Mouse (Mus musculus) ovary, postnatal 14 days (tissue): Measurements from ENCODE around the gene Wdr17.
A peak's percentile ranks its signal among the peaks of the same experiment; 100 is the strongest.
"Not testable (repeated sequence)": the region's sequence is repeated elsewhere in the genome, so short reads cannot be mapped to it uniquely, and the experiment has no call there.

Experiments used
- DNase-seq: peaks from one replicate; pipeline ENCODE4 v3.0.0; 2022; ENCODE audit warnings: low spot score

The Wdr17 gene

GRCm38 (mm10) chr8:54791858-54792698, 94.9 kb downstream of the Wdr17 start:
- no peak for DNase-seq

DNA sequence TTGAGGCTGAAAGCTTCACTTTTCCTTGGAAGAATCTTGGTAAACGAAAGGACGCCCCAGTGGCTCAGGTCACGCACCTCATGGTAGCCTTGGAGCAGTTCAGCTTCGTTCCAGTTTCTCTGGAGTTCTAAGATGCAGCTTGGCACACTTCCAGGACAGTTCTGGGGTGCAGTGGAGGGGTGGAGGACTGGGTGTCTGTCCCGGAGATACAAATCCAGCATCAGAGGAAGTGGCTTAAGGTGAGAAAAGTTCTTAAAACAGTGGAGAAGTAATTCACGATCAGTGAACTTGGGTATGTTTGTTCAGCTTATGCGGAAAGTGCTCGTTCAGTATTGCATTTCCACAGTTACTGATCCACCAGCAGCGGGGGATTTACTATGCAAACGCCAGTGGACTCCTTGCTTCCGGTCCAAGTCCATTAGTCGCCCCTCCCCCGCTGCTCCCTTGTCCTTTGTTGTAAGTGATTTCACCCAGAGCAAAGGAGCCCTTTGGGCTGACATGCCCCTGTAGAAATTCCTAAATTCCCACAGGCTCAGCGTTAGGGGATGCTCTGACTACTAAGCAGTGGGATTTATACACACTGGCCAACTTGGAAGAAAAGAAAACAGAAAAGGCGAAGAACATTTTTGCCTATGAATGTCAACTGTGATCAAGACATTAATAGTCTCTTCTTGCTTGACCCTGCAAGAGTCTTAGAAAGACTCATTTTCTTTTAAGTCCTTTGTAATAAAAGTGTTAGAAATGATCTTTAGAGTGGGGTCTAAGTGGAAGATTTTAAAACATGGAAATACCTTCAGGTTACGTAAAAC, 106.6 kb downstream of the Wdr17 start:
- peak; percentile 10 for DNase-seq

- no peak for DNase-seq
These were observed 107.5 kb downstream of the Wdr17 start for GRCm38 (mm10) chr8:54779317-54780133.

DNA sequence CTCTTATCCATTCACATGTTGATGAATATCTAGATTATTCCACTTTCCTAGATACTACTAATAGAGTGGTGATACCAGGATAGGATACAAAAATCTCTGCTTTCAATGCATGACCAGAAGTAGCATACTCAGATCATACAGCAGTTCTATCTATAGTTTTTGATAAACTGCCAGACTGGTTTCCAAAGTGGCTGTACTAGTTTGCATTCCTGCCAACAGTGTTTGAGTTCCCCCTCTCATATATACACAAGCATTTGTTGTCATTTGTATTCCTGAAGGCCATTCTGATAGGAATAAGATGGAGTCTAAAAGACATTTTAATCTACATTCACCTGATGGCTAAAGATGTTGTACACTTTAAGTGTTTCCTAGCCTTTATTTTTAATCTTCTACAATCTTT, 110.0 kb downstream of the Wdr17 start:
- no peak for DNase-seq

GRCm38 (mm10) chr8:54776241-54776640, 110.7 kb downstream of the Wdr17 start:
- DNase-seq = no peak

- DNase-seq = no peak
These were observed 129.3 kb downstream of the Wdr17 start for GRCm38 (mm10) chr8:54757646-54758045.

GRCm38 (mm10) chr8:54736660-54737312, 150.2 kb downstream of the Wdr17 start:
- no peak for DNase-seq

GRCm38 (mm10) chr8:54724668-54725035, 162.3 kb downstream of the Wdr17 start:
- DNase-seq = no peak

- DNase-seq = peak; percentile 60
These were observed 162.9 kb downstream of the Wdr17 start for GRCm38 (mm10) chr8:54723976-54724667.

DNA sequence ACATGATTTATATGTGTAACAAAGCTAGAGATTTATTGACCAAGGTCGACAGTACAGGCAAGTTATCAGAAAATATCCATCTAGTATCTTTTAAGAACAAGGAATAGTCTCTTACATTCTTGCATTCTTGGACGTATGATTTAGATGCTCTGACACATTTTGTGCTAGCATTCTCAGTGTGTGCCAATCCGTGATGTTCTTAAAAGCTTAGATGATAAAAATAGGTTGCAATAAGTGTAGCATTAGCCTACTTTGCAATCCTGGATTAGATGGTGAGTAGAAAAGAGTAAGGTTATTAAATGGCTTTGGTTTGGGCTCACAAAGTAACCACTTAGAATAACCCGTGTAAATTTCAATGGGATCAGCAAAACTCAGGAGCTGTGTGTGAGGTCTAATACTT, 168.5 kb downstream of the Wdr17 start:
- no peak for DNase-seq

DNA sequence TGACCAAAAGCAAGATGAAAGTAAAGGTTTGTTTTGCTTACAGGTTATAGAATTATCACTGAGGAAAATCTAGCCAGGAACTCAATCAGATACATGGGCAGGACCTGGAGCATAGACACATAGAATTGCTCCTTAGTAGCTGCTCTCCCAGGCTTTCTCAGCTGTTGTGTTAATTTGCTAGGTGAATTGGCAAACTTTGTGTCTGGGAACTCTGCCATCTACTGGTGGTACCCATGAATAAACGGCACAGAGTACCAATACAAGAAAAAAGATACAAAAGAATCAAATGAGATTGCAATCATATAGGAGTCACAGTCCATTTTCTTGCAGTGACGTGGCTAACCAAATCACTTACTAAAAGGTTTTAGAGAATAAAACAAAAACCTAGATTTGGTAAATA, 181.2 kb downstream of the Wdr17 start:
- DNase-seq = no peak

DNA sequence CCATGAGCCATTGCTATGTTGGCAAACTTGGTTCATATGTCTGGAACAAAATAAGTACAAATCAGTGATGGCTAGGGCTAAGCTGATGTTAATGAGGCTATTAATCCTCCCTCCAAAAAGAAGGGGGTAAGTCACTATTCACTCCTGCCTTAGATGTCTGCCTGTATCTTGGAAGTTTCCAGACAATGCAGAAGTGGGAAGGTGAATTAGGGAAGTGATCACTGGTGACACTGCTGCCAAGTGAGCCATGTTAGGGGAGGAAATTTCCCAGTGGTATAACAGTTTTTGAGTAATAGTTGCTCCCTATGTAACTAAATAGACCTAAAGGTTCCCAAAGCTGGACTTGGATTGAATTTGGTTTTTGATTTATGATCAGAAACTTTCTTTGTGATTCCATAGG, 215.2 kb downstream of the Wdr17 start:
- no peak for DNase-seq

GRCm38 (mm10) chr8:54667756-54668155, 219.2 kb downstream of the Wdr17 start:
- no peak for DNase-seq

DNA sequence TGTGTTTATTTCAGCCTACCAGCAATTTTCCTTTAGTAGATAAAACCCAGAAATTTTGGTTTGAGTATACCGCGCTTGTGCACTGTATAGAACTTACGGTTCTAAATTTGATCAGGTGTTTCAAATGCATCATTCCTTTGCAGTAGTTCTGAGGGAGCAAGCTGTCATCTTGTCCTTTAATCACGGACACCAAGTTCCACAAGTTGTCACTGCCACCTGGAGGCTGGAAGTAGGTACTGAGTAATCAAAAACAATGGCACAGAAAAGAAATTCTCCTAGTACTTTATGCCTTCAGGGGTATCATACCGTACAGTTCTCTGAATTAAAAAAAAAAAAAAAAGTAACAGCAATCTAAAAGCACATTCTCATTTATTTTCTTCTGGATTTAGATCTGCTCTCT, 226.3 kb downstream of the Wdr17 start:
- peak; percentile 11 for DNase-seq

- DNase-seq = no peak
These were observed 227.3 kb downstream of the Wdr17 start for GRCm38 (mm10) chr8:54659703-54660102.

- no peak for DNase-seq
These were observed 248.3 kb downstream of the Wdr17 start for GRCm38 (mm10) chr8:54638634-54639033.

DNA sequence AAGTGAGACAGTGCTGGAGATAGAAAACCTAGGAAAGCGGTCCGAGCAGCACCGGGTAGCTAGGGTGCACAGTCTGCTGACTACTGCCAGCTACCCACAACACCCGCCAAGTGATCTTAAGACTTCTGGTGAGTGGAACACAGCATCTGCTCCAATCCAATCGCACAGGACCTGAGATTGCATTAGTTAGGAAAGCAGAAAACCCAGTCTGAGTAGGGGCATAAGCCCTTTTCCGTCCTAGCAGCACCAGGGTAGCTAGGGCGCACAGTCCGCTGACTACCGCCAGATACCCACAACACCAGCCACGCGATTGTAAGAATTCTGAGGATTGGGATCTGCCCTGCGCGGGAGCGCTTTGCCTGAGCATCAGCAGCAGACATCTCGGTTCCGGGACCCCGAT, 270.3 kb downstream of the Wdr17 start:
- not testable (repeated sequence) for DNase-seq

DNA sequence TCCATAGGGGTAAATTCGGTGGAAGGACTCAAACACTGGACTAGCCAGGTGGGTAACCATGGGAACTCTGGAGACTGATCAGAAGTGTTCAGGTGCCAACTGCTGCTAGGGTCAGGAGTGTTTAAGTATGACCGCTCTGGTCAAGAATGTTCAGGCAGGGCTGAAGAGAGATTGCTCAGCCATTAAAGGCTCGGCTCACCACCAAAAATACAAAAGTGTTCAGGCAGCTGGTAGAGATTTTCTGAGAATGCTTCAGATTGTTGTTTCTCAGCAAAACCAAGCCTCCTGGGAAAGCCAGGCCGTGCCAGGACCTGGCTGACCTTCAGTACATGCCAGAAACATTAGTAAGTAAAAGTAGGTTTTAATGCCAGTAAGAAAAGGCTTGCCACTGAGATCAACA, 276.7 kb downstream of the Wdr17 start:
- DNase-seq = peak; percentile 7

GRCm38 (mm10) chr8:54609336-54609735, 277.6 kb downstream of the Wdr17 start:
- DNase-seq = no peak

DNA sequence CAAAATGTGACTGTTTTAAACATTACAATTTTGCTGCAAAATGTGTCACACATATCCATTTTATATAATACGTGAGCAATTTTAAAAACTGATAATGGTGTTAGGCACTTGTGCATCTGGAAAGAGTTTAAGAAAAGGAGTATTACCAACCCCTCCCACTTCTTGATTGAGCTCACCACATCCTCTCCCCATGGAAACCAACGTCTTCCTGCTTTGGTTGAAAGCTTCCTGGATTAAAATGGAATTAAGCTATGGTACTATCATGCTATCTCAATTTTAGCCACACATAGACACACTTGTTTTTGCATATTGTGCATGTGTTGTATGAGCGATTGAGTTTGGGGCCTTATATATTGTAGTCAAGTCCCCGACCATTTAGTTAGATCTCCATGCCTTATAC, 283.5 kb downstream of the Wdr17 start:
- no peak for DNase-seq

- no peak for DNase-seq
These were observed 286.2 kb downstream of the Wdr17 start, which contains the start of gene Spata4 for GRCm38 (mm10) chr8:54600671-54601251. Gene Spata4 (plus strand): TSS chr8:54600781.
